Mouse (Mus musculus) E14TG2a.4 (cell line): Measurements from ENCODE around the gene Fndc8.

Experiments
- H3K27me3 ChIP-seq: 2 replicates; pipeline ENCODE4 v1.6.1; 2014; ENCODE audit warnings: low read length, control low read depth; ENCODE audit not compliant: insufficient read depth
- H3K36me3 ChIP-seq: 2 replicates; pipeline ENCODE4 v1.6.1; 2014; ENCODE audit warnings: low read length, control low read depth; ENCODE audit not compliant: insufficient read depth
- H3K4me1 ChIP-seq: replicated peaks from 2 replicates; pipeline ENCODE4 v1.6.1; 2014; ENCODE audit warnings: low read depth, low read length, control low read depth
- H3K4me3 ChIP-seq: replicated peaks from 2 replicates; pipeline ENCODE4 v1.5.1; 2014; ENCODE audit warnings: mild to moderate bottlenecking, low read length
- H3K9me3 ChIP-seq: 2 replicates; pipeline ENCODE4 v1.6.1; 2014; ENCODE audit warnings: low read length, control low read depth
- CTCF ChIP-seq: conservative IDR thresholded peaks from 2 replicates; pipeline ENCODE4 v1.5.1; 2014; ENCODE audit warnings: low read length
- NANOG ChIP-seq: IDR thresholded peaks from 2 replicates; pipeline ENCODE4 v1.6.1; 2014; ENCODE audit warnings: borderline replicate concordance, low read length, mixed read lengths
- POU5F1 ChIP-seq: IDR thresholded peaks from 2 replicates; pipeline ENCODE4 v1.6.1; 2014; ENCODE audit warnings: low read length, borderline replicate concordance

Fndc8 gene

GRCm38 (mm10) chr11:82852958-82853357 is 39.0 kb upstream of the Fndc8 start:
- peaks cover 44% of the 10 kb centered on the region for H3K4me1 ChIP-seq
- H3K36me3 ChIP-seq: no peaks in the 10 kb centered on the region; the same call in 1 of the 2 replicates
- no peaks in the 10 kb centered on the region for H3K9me3 ChIP-seq
- no peaks in the 10 kb centered on the region for H3K27me3 ChIP-seq
- TF ChIP-seq POU5F1 (no peak), NANOG (no peak)
- H3K4me3 ChIP-seq: no peak overlapping the region

GRCm38 (mm10) chr11:82854111-82854510 is 37.8 kb upstream of the Fndc8 start:
- H3K9me3 ChIP-seq: no peaks in the 10 kb centered on the region
- no peaks in the 10 kb centered on the region for H3K27me3 ChIP-seq
- TF ChIP-seq CTCF (no peak), POU5F1 (no peak), NANOG (no peak)
- no peaks in the 10 kb centered on the region; the same call in 1 of the 2 replicates for H3K36me3 ChIP-seq
- no peak overlapping the region for H3K4me3 ChIP-seq
- H3K4me1 ChIP-seq: peaks cover 49% of the 10 kb centered on the region

- peaks cover 40% of the 10 kb centered on the region for H3K4me1 ChIP-seq
- no peak overlapping the region for H3K4me3 ChIP-seq
- H3K9me3 ChIP-seq: no peaks in the 10 kb centered on the region
- no peak for TF ChIP-seq NANOG
- TF ChIP-seq POU5F1: no peak
- TF ChIP-seq CTCF: no peak
- H3K36me3 ChIP-seq: no peaks in the 10 kb centered on the region; the same call in 1 of the 2 replicates
- no peaks in the 10 kb centered on the region for H3K27me3 ChIP-seq
Measured at GRCm38 (mm10) chr11:82855327-82855973, 36.5 kb upstream of the Fndc8 start.

GRCm38 (mm10) chr11:82856032-82856431 is 35.9 kb upstream of the Fndc8 start:
- Histone ChIP-seq H3K27me3 (no peaks in the 10 kb centered on the region; the same call in 1 of the 2 replicates), H3K4me1 (peaks cover 40% of the 10 kb centered on the region), H3K4me3 (no peak overlapping the region), H3K36me3 (no peaks in the 10 kb centered on the region; the same call in 1 of the 2 replicates), H3K9me3 (no peaks in the 10 kb centered on the region)
- TF ChIP-seq POU5F1: no peak
- no peak for TF ChIP-seq NANOG
- TF ChIP-seq CTCF: no peak

GRCm38 (mm10) chr11:82857307-82857848 is 34.5 kb upstream of the Fndc8 start:
- H3K27me3 ChIP-seq: no peaks in the 10 kb centered on the region; the same call in 1 of the 2 replicates
- peaks cover 48% of the 10 kb centered on the region for H3K4me1 ChIP-seq
- peak overlapping the region; percentile 29 for H3K4me3 ChIP-seq
- H3K36me3 ChIP-seq: no peaks in the 10 kb centered on the region; the same call in 1 of the 2 replicates
- TF ChIP-seq NANOG: peak; percentile 80
- no peak for TF ChIP-seq POU5F1
- no peaks in the 10 kb centered on the region for H3K9me3 ChIP-seq

GRCm38 (mm10) chr11:82860759-82861158 is 31.2 kb upstream of the Fndc8 start:
- Histone ChIP-seq H3K9me3 (no peaks in the 10 kb centered on the region), H3K4me3 (no peak overlapping the region)
- TF ChIP-seq POU5F1 (no peak), NANOG (no peak), CTCF (no peak)

GRCm38 (mm10) chr11:82861558-82861957 is 30.4 kb upstream of the Fndc8 start:
- H3K4me1 ChIP-seq: peaks cover 33% of the 10 kb centered on the region
- no peak for TF ChIP-seq POU5F1
- TF ChIP-seq NANOG: no peak
- TF ChIP-seq CTCF: no peak
- no peak overlapping the region for H3K4me3 ChIP-seq
- no peaks in the 10 kb centered on the region for H3K9me3 ChIP-seq
- no peaks in the 10 kb centered on the region for H3K36me3 ChIP-seq
- no peaks in the 10 kb centered on the region; the same call in 1 of the 2 replicates for H3K27me3 ChIP-seq

More at GRCm38 (mm10) chr11:82860759-82861158, 31.2 kb upstream of the Fndc8 start:
- no peaks in the 10 kb centered on the region; the same call in 1 of the 2 replicates for H3K27me3 ChIP-seq
- H3K36me3 ChIP-seq: no peaks in the 10 kb centered on the region
- H3K4me1 ChIP-seq: peaks cover 37% of the 10 kb centered on the region

- TF ChIP-seq NANOG (no peak), POU5F1 (no peak), CTCF (no peak)
- peaks cover under 1% of the 10 kb centered on the region; the same call in 1 of the 2 replicates for H3K27me3 ChIP-seq
- H3K4me3 ChIP-seq: no peak overlapping the region
- H3K4me1 ChIP-seq: peaks cover 34% of the 10 kb centered on the region
- H3K36me3 ChIP-seq: no peaks in the 10 kb centered on the region
- H3K9me3 ChIP-seq: no peaks in the 10 kb centered on the region
Measured at GRCm38 (mm10) chr11:82862638-82863037, 29.3 kb upstream of the Fndc8 start.
